Mouse (Mus musculus): ENCODE data around the gene Ddit4l.

DNA sequence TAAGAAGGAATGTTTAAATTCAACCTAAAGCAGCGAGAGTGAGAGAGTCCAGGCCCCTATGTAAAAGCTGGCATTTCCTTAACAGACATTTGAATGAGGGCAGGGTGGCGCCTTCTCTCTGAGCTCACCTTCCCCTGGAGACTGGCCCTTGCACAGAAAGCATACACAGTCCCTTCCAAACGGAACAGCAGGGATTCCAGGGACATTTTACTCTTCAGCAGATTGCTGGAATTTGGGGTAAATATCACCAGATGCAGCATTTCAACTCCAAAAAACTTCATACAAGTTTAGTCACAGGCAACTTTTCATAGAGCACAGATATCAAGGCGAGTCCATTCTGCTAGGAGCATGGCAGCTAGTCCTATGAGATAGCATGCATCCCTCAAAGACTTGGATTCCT, 31.6 kb upstream of the Ddit4l start:
- TF ChIP-seq POLR2A (IDR thresholded peaks at IDR 0.05; ENCODE audit: borderline replicate concordance, control insufficient read depth, low read depth, low read length): no peak
- no peak for TF ChIP-seq CTCF (IDR thresholded peaks at IDR 0.05; ENCODE audit: control insufficient read depth, insufficient read depth, low read length)
